Mouse (Mus musculus): ENCODE results near the gene Tnn. TPM values are rescaled to one million over a fixed set of nuclear protein-coding genes. Genes with fewer than 3 reads are reported as not detected.

Tnn gene
- polyA plus RNA-seq, 1 experiment from 2014 or later = 1.3 TPM

- no peaks in the 10 kb centered on the region for H3K9me3 ChIP-seq
- H3K36me3 ChIP-seq = no peaks in the 10 kb centered on the region
- WGBS = 82% methylated on average over 5 of the region's 5 CpGs
Observed at GRCm38 (mm10) chr1:160049131-160049880, 104.1 kb downstream of the Tnn start.

GRCm38 (mm10) chr1:160047481-160047931 lies 105.9 kb downstream of the Tnn start:
- no peak for ATAC-seq (ENCODE audit: insufficient number of reproducible peaks, insufficient read depth, low FRiP score, low TSS enrichment)
- no peaks in the 10 kb centered on the region for H3K36me3 ChIP-seq
- WGBS = 90% methylated on average over 7 of the region's 7 CpGs
- no peaks in the 10 kb centered on the region for H3K9me3 ChIP-seq
- no peak overlapping the region for H3K4me2 ChIP-seq (replicated peaks)
- 0 out of 2 replicates have a peak, but pooled peaks cover 9% of the 10 kb centered on the region for H3K4me1 ChIP-seq
- H3K4me3 ChIP-seq = no peak overlapping the region
- no peak overlapping the region for H3K27ac ChIP-seq
- H3K27me3 ChIP-seq = no peaks in the 10 kb centered on the region; the same call in 1 of the 2 replicates
- no peak overlapping the region for H3K9ac ChIP-seq

More at GRCm38 (mm10) chr1:160049131-160049880, 104.1 kb downstream of the Tnn start:
- Histone ChIP-seq H3K27me3 (no peaks in the 10 kb centered on the region; the same call in 1 of the 2 replicates), H3K4me3 (no peak overlapping the region), H3K27ac (no peak overlapping the region), H3K4me2 (replicated peaks) (no peak overlapping the region), H3K4me1 (0 out of 2 replicates have a peak, but pooled peaks cover 2% of the 10 kb centered on the region), H3K9ac (no peak overlapping the region)
- no peak for ATAC-seq (ENCODE audit: insufficient number of reproducible peaks, insufficient read depth, low FRiP score, low TSS enrichment)

GRCm38 (mm10) chr1:160046786-160047185 lies 106.6 kb downstream of the Tnn start:
- H3K36me3 ChIP-seq = no peaks in the 10 kb centered on the region
- H3K9me3 ChIP-seq = no peaks in the 10 kb centered on the region
- WGBS = 93% methylated on average over 4 of the region's 4 CpGs
- 0 out of 2 replicates have a peak, but pooled peaks cover 9% of the 10 kb centered on the region for H3K4me1 ChIP-seq
- no peak overlapping the region for H3K4me3 ChIP-seq
- H3K27ac ChIP-seq = no peak overlapping the region
- no peak overlapping the region for H3K4me2 ChIP-seq (replicated peaks)
- no peaks in the 10 kb centered on the region; the same call in 1 of the 2 replicates for H3K27me3 ChIP-seq
- no peak overlapping the region for H3K9ac ChIP-seq
- no peak for ATAC-seq (ENCODE audit: insufficient number of reproducible peaks, insufficient read depth, low FRiP score, low TSS enrichment)

GRCm38 (mm10) chr1:160045971-160046370 lies 107.4 kb downstream of the Tnn start:
- no peak overlapping the region for H3K9ac ChIP-seq
- no peak overlapping the region for H3K4me2 ChIP-seq (replicated peaks)
- H3K27ac ChIP-seq = no peak overlapping the region
- no peaks in the 10 kb centered on the region; the same call in 1 of the 2 replicates for H3K27me3 ChIP-seq
- WGBS = 85% methylated on average over 5 of the region's 5 CpGs
- H3K36me3 ChIP-seq = no peaks in the 10 kb centered on the region
- no peak overlapping the region for H3K4me3 ChIP-seq
- H3K9me3 ChIP-seq = no peaks in the 10 kb centered on the region
- 0 out of 2 replicates have a peak, but pooled peaks cover 9% of the 10 kb centered on the region for H3K4me1 ChIP-seq
- no peak for ATAC-seq (ENCODE audit: insufficient number of reproducible peaks, insufficient read depth, low FRiP score, low TSS enrichment)

GRCm38 (mm10) chr1:160045056-160045715 lies 108.2 kb downstream of the Tnn start:
- no peak for ATAC-seq (ENCODE audit: insufficient number of reproducible peaks, insufficient read depth, low FRiP score, low TSS enrichment)
- no peaks in the 10 kb centered on the region; the same call in 1 of the 2 replicates for H3K27me3 ChIP-seq
- no peaks in the 10 kb centered on the region for H3K36me3 ChIP-seq
- H3K27ac ChIP-seq = no peak overlapping the region
- no peaks in the 10 kb centered on the region for H3K9me3 ChIP-seq
- 64% methylated on average over 3 of the region's 3 CpGs for WGBS
- H3K9ac ChIP-seq = no peak overlapping the region
- H3K4me1 ChIP-seq = 0 out of 2 replicates have a peak, but pooled peaks cover 9% of the 10 kb centered on the region
- no peak overlapping the region for H3K4me3 ChIP-seq
- peak overlapping the region; percentile 78 for H3K4me2 ChIP-seq (replicated peaks)

GRCm38 (mm10) chr1:160044237-160045021 lies 109.0 kb downstream of the Tnn start, which contains the start of gene 4930523C07Rik:
Gene 4930523C07Rik, plus strand, starts transcription at chr1:160044382.
- Histone ChIP-seq H3K27ac (no peak within 1 kb of the TSS), H3K4me2 (replicated peaks) (peak within 1 kb of the TSS; percentile 78), H3K36me3 (no peaks in the 10 kb centered on the region), H3K9ac (peak within 1 kb of the TSS; percentile 48), H3K9me3 (no peaks in the 10 kb centered on the region), H3K4me3 (peak within 1 kb of the TSS; percentile 41), H3K4me1 (0 out of 2 replicates have a peak, but pooled peaks cover 9% of the 10 kb centered on the region), H3K27me3 (no peaks in the 10 kb centered on the region; the same call in 1 of the 2 replicates)
- peak; percentile 85 for ATAC-seq (ENCODE audit: insufficient number of reproducible peaks, insufficient read depth, low FRiP score, low TSS enrichment)
- 3% methylated on average over 33 of the region's 33 CpGs for WGBS

- Histone ChIP-seq H3K36me3 (no peaks in the 10 kb centered on the region), H3K4me1 (0 out of 2 replicates have a peak, but pooled peaks cover 9% of the 10 kb centered on the region), H3K9ac (no peak overlapping the region), H3K27me3 (no peaks in the 10 kb centered on the region; the same call in 1 of the 2 replicates), H3K27ac (no peak overlapping the region), H3K4me2 (replicated peaks) (peak overlapping the region; percentile 78), H3K4me3 (no peak overlapping the region), H3K9me3 (no peaks in the 10 kb centered on the region)
- WGBS = 89% methylated on average over 13 of the region's 13 CpGs
- no peak for ATAC-seq (ENCODE audit: insufficient number of reproducible peaks, insufficient read depth, low FRiP score, low TSS enrichment)
Observed at GRCm38 (mm10) chr1:160043271-160043975, 110.0 kb downstream of the Tnn start.

GRCm38 (mm10) chr1:160042351-160042750 lies 111.0 kb downstream of the Tnn start:
- WGBS = 77% methylated on average over 7 of the region's 7 CpGs

GRCm38 (mm10) chr1:160041264-160041775 lies 112.1 kb downstream of the Tnn start:
- Histone ChIP-seq H3K9ac (no peak overlapping the region), H3K4me2 (replicated peaks) (no peak overlapping the region), H3K27ac (no peak overlapping the region), H3K4me1 (0 out of 2 replicates have a peak, but pooled peaks cover 9% of the 10 kb centered on the region), H3K27me3 (no peaks in the 10 kb centered on the region; the same call in 1 of the 2 replicates), H3K4me3 (no peak overlapping the region), H3K9me3 (no peaks in the 10 kb centered on the region), H3K36me3 (no peaks in the 10 kb centered on the region)
- whole genome bisulfite sequencing = 89% methylated on average over 7 of the region's 7 CpGs
- ATAC-seq (ENCODE audit: insufficient number of reproducible peaks, insufficient read depth, low FRiP score, low TSS enrichment) = no peak

More at GRCm38 (mm10) chr1:160042351-160042750, 111.0 kb downstream of the Tnn start:
- Histone ChIP-seq H3K4me1 (0 out of 2 replicates have a peak, but pooled peaks cover 9% of the 10 kb centered on the region), H3K27me3 (no peaks in the 10 kb centered on the region; the same call in 1 of the 2 replicates), H3K9me3 (no peaks in the 10 kb centered on the region), H3K36me3 (no peaks in the 10 kb centered on the region), H3K9ac (no peak overlapping the region), H3K27ac (no peak overlapping the region), H3K4me3 (no peak overlapping the region), H3K4me2 (replicated peaks) (no peak overlapping the region)
- ATAC-seq (ENCODE audit: insufficient number of reproducible peaks, insufficient read depth, low FRiP score, low TSS enrichment) = no peak

- Histone ChIP-seq H3K9me3 (no peaks in the 10 kb centered on the region), H3K4me3 (no peak overlapping the region), H3K36me3 (no peaks in the 10 kb centered on the region), H3K4me1 (0 out of 2 replicates have a peak, but pooled peaks cover 9% of the 10 kb centered on the region), H3K4me2 (replicated peaks) (no peak overlapping the region), H3K9ac (no peak overlapping the region), H3K27ac (no peak overlapping the region), H3K27me3 (no peaks in the 10 kb centered on the region)
- ATAC-seq (ENCODE audit: insufficient number of reproducible peaks, insufficient read depth, low FRiP score, low TSS enrichment) = no peak
- WGBS = 44% methylated on average over 7 of the region's 7 CpGs
Observed at GRCm38 (mm10) chr1:160039951-160040645, 113.3 kb downstream of the Tnn start.
